Mouse (Mus musculus) thymus, adult 2 months (tissue): Measurements from ENCODE around the gene Gm20388. TPM values are rescaled to one million over a fixed set of nuclear protein-coding genes. Genes with fewer than 3 reads are reported as not detected.

ENCODE experiments used
- DNase-seq: peaks from one replicate; pipeline ENCODE4 v3.0.0; 2021
- H3K27ac ChIP-seq: fragments of 200-500 bp; 2 replicates; pipeline ENCODE4 v1.5.1; 2012; ENCODE audit warnings: low read length, control low read depth; ENCODE audit not compliant: control insufficient read depth, insufficient read depth
- H3K27me3 ChIP-seq: fragments of 200-500 bp; 2 replicates; pipeline ENCODE4 v1.6.1; 2012; ENCODE audit warnings: mild to moderate bottlenecking, low read length, moderate library complexity, mixed read lengths; ENCODE audit not compliant: control insufficient read depth, insufficient read depth
- H3K36me3 ChIP-seq: fragments of 200-500 bp; 2 replicates; pipeline ENCODE4 v1.6.1; 2012; ENCODE audit warnings: mild to moderate bottlenecking, low read length, moderate library complexity; ENCODE audit not compliant: control insufficient read depth, insufficient read depth
- H3K4me1 ChIP-seq: fragments of 200-500 bp; replicated peaks from 2 replicates; pipeline ENCODE4 v1.6.1; 2012; ENCODE audit warnings: low read length; ENCODE audit not compliant: control insufficient read depth, insufficient read depth
- H3K4me3 ChIP-seq: fragments of 200-500 bp; 2 replicates; pipeline ENCODE4 v1.5.1; 2012; ENCODE audit warnings: mild to moderate bottlenecking, low read length, control low read depth, moderate library complexity; ENCODE audit not compliant: control insufficient read depth, insufficient read depth
- CTCF ChIP-seq: fragments of 200-500 bp; IDR thresholded peaks from 2 replicates; pipeline ENCODE4 v1.5.1; 2012; ENCODE audit warnings: mild to moderate bottlenecking, control low read depth, low read length, moderate library complexity, borderline replicate concordance; ENCODE audit not compliant: control insufficient read depth, poor library complexity, insufficient read depth; ENCODE audit errors: extremely low read depth
- POLR2A ChIP-seq: fragments of 200-500 bp; IDR thresholded peaks from 2 replicates; pipeline ENCODE4 v1.6.1; 2012; ENCODE audit warnings: mild to moderate bottlenecking, low read length, control low read depth, moderate library complexity; ENCODE audit not compliant: control insufficient read depth, poor library complexity, insufficient read depth; ENCODE audit errors: extremely low read depth
- WGBS: fragments of 180-500 bp; shearing (Covaris S2); methylation state at CpG from one replicate; pipeline ENCODE4 v1.1.7; 2018; 5-methylcytosine and 5-hydroxymethylcytosine counted together
- polyA plus RNA-seq: library from polyadenylated mRNA; depleted of rRNA; stranded (reverse); fragments of >200 nt; gene quantifications from 2 replicates; pipeline ENCODE4 v1.2.3, GENCODE M21; 2012

Gm20388 gene
- polyA plus RNA-seq, 1 experiment = 103 TPM

DNA sequence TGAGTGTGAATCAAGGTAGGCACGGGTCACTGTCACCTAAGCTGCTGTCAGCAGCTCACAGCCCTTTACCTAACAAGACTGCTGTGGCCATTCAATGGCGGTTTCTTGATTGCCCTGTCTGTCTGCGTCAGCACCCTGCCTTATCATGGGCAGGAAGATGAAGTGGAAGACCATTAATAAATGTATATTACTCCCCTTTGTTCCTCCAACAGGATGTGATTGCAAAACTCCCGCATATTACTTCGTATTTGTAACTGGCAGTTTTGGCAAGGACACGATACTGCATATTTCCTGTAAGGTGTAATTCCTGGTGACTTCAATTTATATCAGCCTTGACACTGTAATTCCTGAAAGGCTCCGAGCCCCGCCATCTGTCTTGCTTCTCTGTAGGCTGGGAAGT lies 4330.3 kb downstream of the Gm20388 start:
- H3K4me1 ChIP-seq = peaks cover 39% of the 10 kb centered on the region
- no peaks in the 10 kb centered on the region for H3K27me3 ChIP-seq
- no peaks in the 10 kb centered on the region for H3K36me3 ChIP-seq
- WGBS = 85% methylated on average over 8 of the region's 8 CpGs
- H3K27ac ChIP-seq = no peak overlapping the region
- H3K4me3 ChIP-seq = no peak overlapping the region
- TF ChIP-seq CTCF = no peak
- no peak for DNase-seq

- TF ChIP-seq POLR2A (no peak), CTCF (no peak)
- Histone ChIP-seq H3K27me3 (no peaks in the 10 kb centered on the region), H3K36me3 (no peaks in the 10 kb centered on the region), H3K4me3 (no peak overlapping the region), H3K4me1 (peaks cover 36% of the 10 kb centered on the region), H3K27ac (0 out of 2 replicates have a peak overlapping the region, but pooled peaks have one; percentile 14)
- DNase-seq = peak; percentile 31
- 41% methylated on average over 6 of the region's 6 CpGs for WGBS
These were observed 4331.6 kb downstream of the Gm20388 start for GRCm38 (mm10) chr8:124242208-124242607.

- 97% methylated on average over 5 of the region's 5 CpGs for WGBS
- no peak for DNase-seq
- H3K27ac ChIP-seq = no peak overlapping the region
These were observed 4332.3 kb downstream of the Gm20388 start for GRCm38 (mm10) chr8:124242913-124243312.

GRCm38 (mm10) chr8:124247581-124247980 lies 4336.9 kb downstream of the Gm20388 start:
- Histone ChIP-seq H3K36me3 (no peaks in the 10 kb centered on the region), H3K4me1 (peaks cover 14% of the 10 kb centered on the region), H3K4me3 (no peak overlapping the region), H3K27me3 (no peaks in the 10 kb centered on the region), H3K27ac (no peak overlapping the region)
- 72% methylated on average over 6 of the region's 6 CpGs for WGBS
- DNase-seq = no peak
- TF ChIP-seq CTCF (no peak), POLR2A (no peak)

More at GRCm38 (mm10) chr8:124242913-124243312, 4332.3 kb downstream of the Gm20388 start:
- TF ChIP-seq POLR2A = no peak
- no peak for TF ChIP-seq CTCF
- H3K27me3 ChIP-seq = no peaks in the 10 kb centered on the region
- H3K4me3 ChIP-seq = no peak overlapping the region
- H3K36me3 ChIP-seq = no peaks in the 10 kb centered on the region
- H3K4me1 ChIP-seq = peaks cover 29% of the 10 kb centered on the region

GRCm38 (mm10) chr8:124248688-124249087 lies 4338.0 kb downstream of the Gm20388 start:
- Histone ChIP-seq H3K4me1 (peaks cover 20% of the 10 kb centered on the region), H3K36me3 (no peaks in the 10 kb centered on the region), H3K27ac (no peak overlapping the region), H3K27me3 (no peaks in the 10 kb centered on the region), H3K4me3 (no peak overlapping the region)
- WGBS = 97% methylated on average over 6 of the region's 6 CpGs
- DNase-seq = no peak
- TF ChIP-seq CTCF = no peak
- TF ChIP-seq POLR2A = no peak

DNA sequence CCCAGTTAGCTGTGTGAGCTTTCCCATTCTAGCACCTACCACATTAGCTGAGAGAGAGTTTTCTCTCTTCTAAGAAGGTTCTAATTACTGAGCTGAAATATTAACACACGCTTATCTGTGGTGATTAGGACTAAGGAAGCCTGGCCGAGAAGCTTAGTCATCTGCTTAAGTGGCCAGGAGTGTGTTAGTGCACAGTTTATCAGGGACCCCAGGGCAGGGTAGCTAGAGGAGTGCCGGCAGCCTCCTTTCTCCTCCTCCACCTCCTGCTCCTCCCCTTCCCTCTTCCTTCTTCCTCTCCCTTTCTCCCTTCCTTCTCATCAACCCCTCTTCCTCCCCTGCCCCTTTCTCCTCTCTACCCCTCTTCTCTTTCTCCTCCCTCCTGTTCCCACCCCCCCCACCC lies 4339.6 kb downstream of the Gm20388 start:
- Histone ChIP-seq H3K4me3 (no peak overlapping the region), H3K4me1 (peaks cover 35% of the 10 kb centered on the region), H3K27me3 (no peaks in the 10 kb centered on the region), H3K36me3 (no peaks in the 10 kb centered on the region), H3K27ac (no peak overlapping the region)
- DNase-seq = no peak
- WGBS = 33% methylated on average over 3 of the region's 3 CpGs
- TF ChIP-seq POLR2A (no peak), CTCF (no peak)

GRCm38 (mm10) chr8:124250785-124251184 lies 4340.1 kb downstream of the Gm20388 start:
- H3K4me1 ChIP-seq = peaks cover 40% of the 10 kb centered on the region
- TF ChIP-seq CTCF (no peak), POLR2A (no peak)
- H3K36me3 ChIP-seq = no peaks in the 10 kb centered on the region
- 19% methylated on average over 4 of the region's 4 CpGs for WGBS
- DNase-seq = no peak
- no peak overlapping the region; the same call in 1 of the 2 replicates for H3K27ac ChIP-seq
- no peaks in the 10 kb centered on the region for H3K27me3 ChIP-seq
- H3K4me3 ChIP-seq = no peak overlapping the region
